Mouse (Mus musculus): ENCODE measurements around the gene Pex5l. TPM values are rescaled to one million over a fixed set of nuclear protein-coding genes. Genes with fewer than 3 reads are reported as not detected.

The Pex5l gene
- total RNA-seq, 1 experiment from 2014 or later, result not detected

GRCm38 (mm10) chr3:32970257-32970656, 172.8 kb downstream of the Pex5l start:
- no peak for ATAC-seq (replicated peaks; ENCODE audit: insufficient number of reproducible peaks, low FRiP score, low TSS enrichment, poor library complexity, severe bottlenecking)

GRCm38 (mm10) chr3:32968671-32969425, 174.2 kb downstream of the Pex5l start:
- ATAC-seq (replicated peaks; ENCODE audit: insufficient number of reproducible peaks, low FRiP score, low TSS enrichment, poor library complexity, severe bottlenecking), result no peak

- no peak for ATAC-seq (replicated peaks; ENCODE audit: insufficient number of reproducible peaks, low FRiP score, low TSS enrichment, poor library complexity, severe bottlenecking)
These were observed 177.5 kb downstream of the Pex5l start for GRCm38 (mm10) chr3:32965528-32965927.

GRCm38 (mm10) chr3:32961494-32961893, 181.6 kb downstream of the Pex5l start:
- no peak for ATAC-seq (replicated peaks; ENCODE audit: insufficient number of reproducible peaks, low FRiP score, low TSS enrichment, poor library complexity, severe bottlenecking)

- no peak for ATAC-seq (replicated peaks; ENCODE audit: insufficient number of reproducible peaks, low FRiP score, low TSS enrichment, poor library complexity, severe bottlenecking)
These were observed 191.7 kb downstream of the Pex5l start for GRCm38 (mm10) chr3:32951382-32951781.

- no peak for ATAC-seq (replicated peaks; ENCODE audit: insufficient number of reproducible peaks, low FRiP score, low TSS enrichment, poor library complexity, severe bottlenecking)
These were observed 195.6 kb downstream of the Pex5l start for GRCm38 (mm10) chr3:32947486-32947885.

- ATAC-seq (replicated peaks; ENCODE audit: insufficient number of reproducible peaks, low FRiP score, low TSS enrichment, poor library complexity, severe bottlenecking), result no peak
These were observed 203.1 kb downstream of the Pex5l start for GRCm38 (mm10) chr3:32939802-32940501.

- no peak for ATAC-seq (replicated peaks; ENCODE audit: insufficient number of reproducible peaks, low FRiP score, low TSS enrichment, poor library complexity, severe bottlenecking)
These were observed 218.9 kb downstream of the Pex5l start for GRCm38 (mm10) chr3:32924168-32924567.

- ATAC-seq (replicated peaks; ENCODE audit: insufficient number of reproducible peaks, low FRiP score, low TSS enrichment, poor library complexity, severe bottlenecking), result no peak
These were observed 232.9 kb downstream of the Pex5l start for GRCm38 (mm10) chr3:32910071-32910551.

GRCm38 (mm10) chr3:32908400-32908799, 234.6 kb downstream of the Pex5l start:
- ATAC-seq (replicated peaks; ENCODE audit: insufficient number of reproducible peaks, low FRiP score, low TSS enrichment, poor library complexity, severe bottlenecking), result no peak

GRCm38 (mm10) chr3:32905850-32906779, 236.9 kb downstream of the Pex5l start:
- no peak for ATAC-seq (replicated peaks; ENCODE audit: insufficient number of reproducible peaks, low FRiP score, low TSS enrichment, poor library complexity, severe bottlenecking)

GRCm38 (mm10) chr3:32904599-32904998, 238.4 kb downstream of the Pex5l start:
- ATAC-seq (replicated peaks; ENCODE audit: insufficient number of reproducible peaks, low FRiP score, low TSS enrichment, poor library complexity, severe bottlenecking), result no peak

GRCm38 (mm10) chr3:32903462-32903861, 239.6 kb downstream of the Pex5l start:
- no peak for ATAC-seq (replicated peaks; ENCODE audit: insufficient number of reproducible peaks, low FRiP score, low TSS enrichment, poor library complexity, severe bottlenecking)
